6 mouse cellular contexts compared by ENCODE assay signal in the genomic region with DNA sequence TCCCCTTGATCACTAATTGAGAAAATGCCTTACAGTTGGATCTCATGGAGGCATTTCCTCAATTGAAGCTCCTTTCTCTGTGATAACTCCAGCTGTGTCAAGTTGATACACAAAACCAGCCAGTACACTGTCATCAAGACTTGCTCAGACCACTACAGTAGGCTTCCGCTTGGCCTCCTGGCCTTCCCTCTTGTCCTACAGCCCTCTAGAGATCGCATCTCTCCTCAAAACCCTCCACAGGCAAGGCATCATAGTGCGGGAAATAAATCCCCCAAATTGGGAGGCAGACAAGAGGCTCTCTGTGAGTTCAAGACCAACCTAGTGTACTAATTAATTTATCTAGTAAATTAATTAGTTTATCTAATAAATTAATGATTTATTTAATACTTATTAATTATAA. TPM values are rescaled to one million over a fixed set of nuclear protein-coding genes. Genes with fewer than 3 reads are reported as not detected.
DNase-seq lines count a peak whose midpoint lies in the region; TF ChIP-seq lines count a peak whose summit lies in the region.
"Not testable (repeated sequence)": the region's sequence is repeated elsewhere in the genome, so short reads cannot be mapped to it uniquely, and the experiment has no call there.

No protein-coding gene starts in this region.

- not testable (repeated sequence) for TF ChIP-seq EP300 in MEL (IDR thresholded peaks at IDR 0.05; ENCODE audit: low read depth in 1 of 2, low read length in 2 of 2)

- H3ac ChIP-seq in myocyte (ENCODE audit: control insufficient read depth, insufficient read length): not testable (repeated sequence)

- not testable (repeated sequence) for H3K9me3 ChIP-seq in MEL (replicated peaks; ENCODE audit: insufficient read depth, low read length); megakaryocyte, embryonic 14.5 days

- peaks cover 0 to 14% of the 10 kb centered on the region in 2 experiments; a peak in 2 of 4 replicates for H3K4me1 ChIP-seq in MEL (ENCODE audit: control insufficient read depth in 1 of 2, insufficient read depth in 2 of 2, low read length in 2 of 2)
- H3K4me1 ChIP-seq in megakaryocyte, embryonic 14.5 days: peaks cover 77% of the 10 kb centered on the region

- not testable (repeated sequence) for H3K4me3 ChIP-seq in MEL (ENCODE audit: control insufficient read depth in 1 of 2, insufficient read depth in 1 of 2, low read depth in 2 of 2, low read length in 2 of 2)
- H3K4me3 ChIP-seq in megakaryocyte, embryonic 14.5 days (replicated peaks): peak overlapping the region; percentile 5
- H3K4me3 ChIP-seq in myocyte: peak overlapping the region; percentile 59

- not testable (repeated sequence) for H3K79me2 ChIP-seq in MEL (ENCODE audit: control insufficient read depth, insufficient read depth, low read length, poor library complexity)
- peaks cover 12% of the 10 kb centered on the region for H3K79me2 ChIP-seq in myocyte (ENCODE audit: control insufficient read depth, insufficient read depth)

- H3K4me2 ChIP-seq in myocyte (ENCODE audit: low read depth): not testable (repeated sequence)

- H3K27me3 ChIP-seq in MEL (ENCODE audit: control insufficient read depth in 1 of 2, insufficient read depth in 2 of 2, low read length in 2 of 2); myocyte (ENCODE audit: control insufficient read depth, insufficient read depth, insufficient read length): not testable (repeated sequence)
- H3K27me3 ChIP-seq in megakaryocyte, embryonic 14.5 days (replicated peaks): peaks cover 17% of the 10 kb centered on the region

- not testable (repeated sequence) for TF ChIP-seq POLR2A in MEL (IDR thresholded peaks at IDR 0.05; ENCODE audit: control insufficient read depth in 1 of 2, insufficient read depth in 1 of 2, low read depth in 1 of 2, low read length in 2 of 2, poor library complexity in 1 of 2); myocyte (IDR thresholded peaks at IDR 0.05; ENCODE audit: insufficient read length, low read depth)

- H3K27ac ChIP-seq in MEL (ENCODE audit: control insufficient read depth, low read depth, low read length): not testable (repeated sequence)

- not testable (repeated sequence) for TF ChIP-seq RAD21 in MEL (IDR thresholded peaks at IDR 0.05; ENCODE audit: low read depth, low read length)

- H3K9ac ChIP-seq in MEL (ENCODE audit: control insufficient read depth, low read depth, low read length, poor library complexity, severe bottlenecking): not testable (repeated sequence)

- peak; percentile 56 for DNase-seq in MEL (ENCODE audit: low read depth, low spot score)
- DNase-seq in cerebellum, adult 11-12 months: peak; percentile 31
- peak; percentile 51 for DNase-seq in cerebellum, adult 9-10 months
- DNase-seq in cerebellum, adult 9-11 months: peak; percentile 34

- not testable (repeated sequence) for TF ChIP-seq CTCF in MEL (IDR thresholded peaks at IDR 0.05 in 2 of 3, conservative IDR thresholded peaks at IDR 0.05 in 1 of 3; ENCODE audit: control insufficient read depth in 1 of 3, insufficient read depth in 1 of 3, low read depth in 2 of 3, low read length in 3 of 3, poor library complexity in 1 of 3, severe bottlenecking in 1 of 3)

- not testable (repeated sequence) for H3K36me3 ChIP-seq in MEL (ENCODE audit: control insufficient read depth in 1 of 2, insufficient read depth in 2 of 2, low read length in 2 of 2); myocyte (ENCODE audit: control insufficient read depth, insufficient read depth)
- H3K36me3 ChIP-seq in megakaryocyte, embryonic 14.5 days (replicated peaks; ENCODE audit: low read length): peaks cover 17% of the 10 kb centered on the region

TF ChIP-seq in MEL, 35 proteins besides CTCF, POLR2A, EP300 and RAD21:
- TF ChIP-seq SIN3A (IDR thresholded peaks at IDR 0.05; ENCODE audit: low read length): 0 out of 2 replicates have a peak, but pooled peaks have one; percentile 34

RNA-seq across cellular contexts. Expression of a gene that starts 1.5 kb away (rescaled TPM):
- 6.6 and 8.1 TPM in 2 replicates for total RNA-seq in MEL (2012; rRNA removed)
- 1 to 10 TPM in 1 of 2 experiments, not detected in 1; 8.8 TPM for polyA plus RNA-seq in MEL (2012; ENCODE audit: insufficient read depth in 1 of 2, insufficient read length in 2 of 2, low read depth in 1 of 2, low replicate concordance in 2 of 2, missing spikeins in 1 of 2)
- polyA plus RNA-seq in megakaryocyte, embryonic 14.5 days (2012; ENCODE audit: insufficient read depth, low replicate concordance): 12.8 and 13.0 TPM in 2 replicates
- polyA plus RNA-seq in myocyte (2012; fragmentation: generic; extraction: Trizol): 9.8 TPM

RNA-seq across cellular contexts. Expression of a gene that starts 9.8 kb away (rescaled TPM):
- total RNA-seq in MEL (2012; rRNA removed): 14.0 and 18.1 TPM in 2 replicates
- polyA plus RNA-seq in MEL (2012; ENCODE audit: insufficient read depth in 1 of 2, insufficient read length in 2 of 2, low read depth in 1 of 2, low replicate concordance in 2 of 2, missing spikeins in 1 of 2) (10 to 100 TPM in 1 of 2 experiments, not detected in 1; 43.2 TPM), myocyte (2012; fragmentation: generic; extraction: Trizol) (37.4 TPM)
- 156 and 517 TPM in 2 replicates for polyA plus RNA-seq in megakaryocyte, embryonic 14.5 days (2012; ENCODE audit: insufficient read depth, low replicate concordance)
